Mouse (Mus musculus) left cerebral cortex, adult 11 months (tissue): ENCODE measurements at regions not wholly inside any gene's neighbourhood (a gene's known extent, or its start where the extent isn't known, plus 50 kb on each side); places are given as distances from the start of the nearest gene placed in this dataset.
A peak's percentile ranks its signal among the peaks of the same experiment; 100 is the strongest.

Experiments used
- DNase-seq: peaks from one replicate; pipeline ENCODE4 v3.0.0; 2022; ENCODE audit warnings: low spot score

GRCm38 (mm10) chr1:99237214-99237613, 535.4 kb upstream of the Cntnap5b start:
- DNase-seq, result no peak

- peak; percentile 8 for DNase-seq
These were observed 487.0 kb upstream of the Cntnap5b start for GRCm38 (mm10) chr1:99285612-99286011.

GRCm38 (mm10) chr1:99287834-99288233, 484.7 kb upstream of the Cntnap5b start:
- DNase-seq, result no peak

- no peak for DNase-seq
These were observed 473.4 kb upstream of the Cntnap5b start for GRCm38 (mm10) chr1:99299139-99299538.

GRCm38 (mm10) chr1:99317043-99317709, 455.4 kb upstream of the Cntnap5b start:
- no peak for DNase-seq

GRCm38 (mm10) chr1:99317710-99318066, 454.9 kb upstream of the Cntnap5b start:
- DNase-seq, result no peak
